Mouse (Mus musculus) induced T-regulatory cell, adult 2 months (primary cell): ENCODE measurements around the gene Gm5128.
"Not testable (repeated sequence)": the region's sequence is repeated elsewhere in the genome, so short reads cannot be mapped to it uniquely, and the experiment has no call there.

Source experiments
- DNase-seq: peaks from one replicate; pipeline ENCODE4 v3.0.0-alpha.2; 2012; ENCODE audit warnings: low read depth

Gene Gm5128

DNA sequence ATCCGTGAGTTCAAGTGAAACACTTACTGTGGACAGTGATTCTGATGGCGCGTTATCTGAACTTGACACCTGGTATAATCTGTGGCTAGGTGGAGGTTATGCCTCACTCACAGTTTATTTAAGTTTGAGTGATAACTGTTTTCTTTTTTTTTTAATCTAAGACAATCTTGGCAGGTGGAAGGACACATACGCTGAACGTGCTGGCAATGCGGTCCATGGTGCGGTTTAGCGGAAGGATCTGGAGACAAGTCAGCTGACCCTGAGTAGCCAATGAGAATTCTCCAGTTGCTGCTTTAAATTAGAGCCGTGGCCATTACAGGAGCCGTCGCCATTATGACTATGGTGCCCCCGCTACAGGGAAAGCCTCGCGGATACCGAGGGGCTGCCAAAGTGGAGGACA is at the start of gene Gm5128:
Gene Gm5128, plus strand, starts transcription at position 301 of the 400 bp plus-strand sequence.
- DNase-seq, result not testable (repeated sequence)

DNA sequence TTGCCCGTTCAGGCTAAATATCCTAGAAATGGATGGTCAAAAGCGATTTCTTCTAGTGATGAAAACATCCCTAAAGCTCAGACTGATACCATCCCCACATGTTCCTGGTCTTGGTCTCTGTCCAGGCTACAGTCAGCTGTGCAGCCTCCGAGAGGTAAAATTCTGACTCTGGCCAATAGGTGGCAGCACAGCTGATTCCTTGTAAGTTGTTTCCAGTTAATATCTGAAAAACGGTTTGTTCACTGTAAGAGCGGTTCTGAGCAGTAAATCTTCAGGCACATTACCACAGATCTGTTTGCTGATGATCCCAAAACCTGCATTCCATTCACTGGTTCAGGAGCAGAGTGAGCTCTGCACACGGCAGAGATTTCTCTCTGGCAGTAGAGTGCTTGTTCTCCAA is 12.4 kb upstream of the Gm5128 start:
- DNase-seq, result not testable (repeated sequence)

DNA sequence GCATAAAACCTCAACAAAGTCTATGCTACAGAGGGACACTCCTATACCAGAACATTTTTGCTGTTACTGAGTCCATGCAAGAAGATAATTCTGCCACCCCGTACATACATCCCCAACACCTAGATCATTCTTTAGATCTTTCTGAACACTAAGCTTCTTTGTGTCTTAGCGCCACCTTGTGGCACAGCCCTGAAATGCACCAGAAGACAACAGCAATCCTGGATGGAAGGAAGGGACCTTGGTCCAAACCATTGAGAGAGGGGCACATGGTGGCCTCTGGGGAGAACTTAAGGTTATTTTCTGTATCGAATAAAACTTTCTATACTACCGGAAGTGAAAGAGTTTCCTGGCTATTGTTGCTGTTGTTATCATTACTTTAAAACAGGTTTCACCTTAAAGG is 11.1 kb upstream of the Gm5128 start:
- not testable (repeated sequence) for DNase-seq

DNA sequence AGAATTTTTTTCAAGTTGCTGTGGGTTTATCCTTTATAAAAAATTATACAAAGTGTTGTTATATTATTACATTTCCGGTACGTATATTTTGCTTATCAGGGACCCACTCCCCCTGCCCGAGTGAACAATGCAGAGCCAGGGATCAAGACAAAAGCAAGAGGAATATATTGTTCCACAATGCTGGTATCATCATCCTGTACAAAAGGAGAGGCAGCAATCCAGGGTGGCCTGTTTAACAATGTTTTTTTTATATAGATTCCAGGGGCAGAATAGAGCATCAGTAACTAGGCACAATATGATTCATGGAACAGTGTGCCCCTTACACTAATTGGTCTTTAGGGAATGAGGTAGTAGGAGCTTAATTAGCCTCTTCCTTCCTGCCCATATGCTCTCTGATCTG is 30.5 kb downstream of the Gm5128 start:
- not testable (repeated sequence) for DNase-seq

DNA sequence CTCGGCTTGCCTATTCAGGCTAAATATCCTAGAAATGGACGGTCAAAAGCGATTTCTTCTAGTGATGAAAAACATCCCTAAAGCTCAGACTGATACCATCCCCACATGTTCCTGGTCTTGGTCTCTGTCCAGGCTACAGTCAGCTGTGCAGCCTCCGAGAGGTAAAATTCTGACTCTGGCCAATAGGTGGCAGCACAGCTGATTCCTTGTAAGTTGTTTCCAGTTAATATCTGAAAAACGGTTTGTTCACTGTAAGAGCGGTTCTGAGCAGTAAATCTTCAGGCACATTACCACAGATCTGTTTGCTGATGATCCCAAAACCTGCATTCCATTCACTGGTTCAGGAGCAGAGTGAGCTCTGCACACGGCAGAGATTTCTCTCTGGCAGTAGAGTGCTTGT is 48.1 kb downstream of the Gm5128 start:
- not testable (repeated sequence) for DNase-seq

DNA sequence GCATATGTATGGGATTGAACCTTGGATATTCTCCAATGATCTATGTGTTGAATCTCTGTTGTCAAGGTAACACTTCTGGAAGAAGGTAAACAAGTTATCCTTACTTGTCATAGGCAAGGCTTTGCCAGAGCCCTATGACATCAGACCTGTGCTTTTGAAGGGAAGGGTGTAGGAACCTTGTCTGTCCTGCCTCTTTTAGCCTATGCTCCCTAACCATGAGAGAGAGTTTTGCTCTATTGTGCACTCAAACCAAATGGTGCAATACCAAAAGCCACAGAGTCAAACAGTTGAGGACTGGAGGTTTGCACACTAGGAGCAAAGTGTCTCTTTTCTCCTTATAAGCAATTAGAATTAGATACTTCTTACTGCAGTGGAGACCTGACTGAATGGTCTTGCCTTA is 48.7 kb downstream of the Gm5128 start:
- DNase-seq, result not testable (repeated sequence)

DNA sequence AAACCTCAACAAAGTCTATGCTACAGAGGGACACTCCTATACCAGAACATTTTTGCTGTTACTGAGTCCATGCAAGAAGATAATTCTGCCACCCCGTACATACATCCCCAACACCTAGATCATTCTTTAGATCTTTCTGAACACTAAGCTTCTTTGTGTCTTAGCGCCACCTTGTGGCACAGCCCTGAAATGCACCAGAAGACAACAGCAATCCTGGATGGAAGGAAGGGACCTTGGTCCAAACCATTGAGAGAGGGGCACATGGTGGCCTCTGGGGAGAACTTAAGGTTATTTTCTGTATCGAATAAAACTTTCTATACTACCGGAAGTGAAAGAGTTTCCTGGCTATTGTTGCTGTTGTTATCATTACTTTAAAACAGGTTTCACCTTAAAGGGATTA is 49.4 kb downstream of the Gm5128 start:
- not testable (repeated sequence) for DNase-seq
